Mouse (Mus musculus) erythroblast, embryonic 14.5 days (primary cell): ENCODE measurements around the gene Cldn15.

Experiments
- GATA1 ChIP-seq: IDR thresholded peaks from 2 replicates; pipeline ENCODE4 v1.6.1; 2012; ENCODE audit warnings: low read length, inconsistent platforms, mixed read lengths
- TAL1 ChIP-seq: IDR thresholded peaks from 3 replicates; pipeline ENCODE4 v1.6.1; 2012; ENCODE audit warnings: low read length, inconsistent platforms, mixed read lengths

DNA sequence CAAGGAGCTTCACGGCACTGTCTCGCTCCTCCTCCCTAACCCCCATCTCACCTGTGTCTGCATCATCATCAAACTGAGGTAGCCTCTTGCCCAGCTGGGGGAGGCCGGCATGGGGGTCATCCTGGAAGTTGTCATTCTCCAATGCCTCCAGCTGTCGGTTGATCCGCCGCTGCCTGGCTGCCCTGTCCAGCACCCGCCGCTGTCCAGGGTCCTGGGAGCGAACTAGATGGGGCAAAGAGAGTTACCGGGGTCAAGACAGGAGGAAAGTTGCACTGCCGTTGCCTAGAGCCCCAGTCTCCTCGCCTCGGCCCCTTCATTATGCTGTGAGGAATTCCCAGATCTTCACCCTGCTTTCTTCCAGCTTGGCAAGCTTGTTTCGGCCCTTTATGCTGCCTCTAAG lies 18.4 kb downstream of the Cldn15 start:
- no peak for TF ChIP-seq GATA1
- no peak for TF ChIP-seq TAL1
